Mouse (Mus musculus) bone marrow macrophage, adult 2 months (primary cell): ENCODE data around the gene Gm20816. TPM values are rescaled to one million over a fixed set of nuclear protein-coding genes. Genes with fewer than 3 reads are reported as not detected.
"Not testable (repeated sequence)": the region's sequence is repeated elsewhere in the genome, so short reads cannot be mapped to it uniquely, and the experiment has no call there.

Experiments
- H3K27ac ChIP-seq: 2 replicates; pipeline ENCODE4 v1.5.1; 2012; ENCODE audit warnings: low read depth, low read length; ENCODE audit not compliant: insufficient read depth
- H3K4me1 ChIP-seq: 2 replicates; pipeline ENCODE4 v1.6.1; 2012; ENCODE audit warnings: low read length; ENCODE audit not compliant: control insufficient read depth, insufficient read depth
- H3K4me3 ChIP-seq: 2 replicates; pipeline ENCODE4 v1.5.1; 2012; ENCODE audit warnings: mild to moderate bottlenecking, low read length, moderate library complexity; ENCODE audit not compliant: insufficient read depth
- polyA plus RNA-seq: library from polyadenylated mRNA; stranded (reverse); fragments of >200 nt; gene quantifications from 2 replicates; pipeline ENCODE4 v1.2.4, GENCODE M21; 2012; ENCODE audit not compliant: missing spikeins, insufficient read depth, insufficient read length

Gene Gm20816
- polyA plus RNA-seq, result not detected in 2 replicates

DNA sequence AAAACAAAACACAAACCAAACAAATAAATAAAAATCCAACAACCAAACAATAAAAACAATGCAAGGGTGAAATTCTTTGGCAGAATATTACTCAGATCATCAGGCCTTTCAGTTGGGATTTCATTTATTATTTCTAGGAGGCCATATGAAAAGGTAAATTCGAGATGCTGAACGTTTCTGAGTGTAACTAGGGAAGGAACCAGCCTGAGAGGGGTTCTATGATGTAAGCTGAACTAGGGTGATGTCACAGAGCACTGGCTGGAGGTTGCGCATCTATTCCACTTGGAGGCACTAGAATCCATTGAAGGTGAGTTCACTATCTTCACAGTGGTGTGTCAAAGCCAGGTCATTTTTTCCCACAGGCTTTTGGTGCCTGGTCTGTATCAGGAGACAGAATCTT, at the start of gene Gm20816:
TSS of gene Gm20816 (plus strand) at position 301 of the 400 bp plus-strand sequence.
- not testable (repeated sequence) for H3K4me3 ChIP-seq, H3K4me1 ChIP-seq, H3K27ac ChIP-seq

Other genes with a start within 250 kb of the Gm20816 start
- gene Gm20937, start 243.1 kb upstream of the Gm20816 start, polyA plus RNA-seq, result not detected in 2 replicates